Mouse (Mus musculus) stomach, postnatal 0 days (tissue): ENCODE results near the gene Ddx50.

ENCODE experiments used
- CTCF ChIP-seq: IDR thresholded peaks from 2 replicates; pipeline ENCODE4 v1.5.1; 2016; ENCODE audit warnings: antibody characterized with exemption, low read depth, mild to moderate bottlenecking, moderate library complexity
- EP300 ChIP-seq: optimal IDR thresholded peaks from 2 replicates; pipeline ENCODE3; 2016; ENCODE audit warnings: antibody characterized with exemption

- TF ChIP-seq CTCF (no peak), EP300 (no peak)
These were observed 14.1 kb upstream of the Ddx50 start for GRCm38 (mm10) chr10:62664963-62665590.
